Comparison of ENCODE assay signal across 11 mouse cellular contexts in the genomic region with DNA sequence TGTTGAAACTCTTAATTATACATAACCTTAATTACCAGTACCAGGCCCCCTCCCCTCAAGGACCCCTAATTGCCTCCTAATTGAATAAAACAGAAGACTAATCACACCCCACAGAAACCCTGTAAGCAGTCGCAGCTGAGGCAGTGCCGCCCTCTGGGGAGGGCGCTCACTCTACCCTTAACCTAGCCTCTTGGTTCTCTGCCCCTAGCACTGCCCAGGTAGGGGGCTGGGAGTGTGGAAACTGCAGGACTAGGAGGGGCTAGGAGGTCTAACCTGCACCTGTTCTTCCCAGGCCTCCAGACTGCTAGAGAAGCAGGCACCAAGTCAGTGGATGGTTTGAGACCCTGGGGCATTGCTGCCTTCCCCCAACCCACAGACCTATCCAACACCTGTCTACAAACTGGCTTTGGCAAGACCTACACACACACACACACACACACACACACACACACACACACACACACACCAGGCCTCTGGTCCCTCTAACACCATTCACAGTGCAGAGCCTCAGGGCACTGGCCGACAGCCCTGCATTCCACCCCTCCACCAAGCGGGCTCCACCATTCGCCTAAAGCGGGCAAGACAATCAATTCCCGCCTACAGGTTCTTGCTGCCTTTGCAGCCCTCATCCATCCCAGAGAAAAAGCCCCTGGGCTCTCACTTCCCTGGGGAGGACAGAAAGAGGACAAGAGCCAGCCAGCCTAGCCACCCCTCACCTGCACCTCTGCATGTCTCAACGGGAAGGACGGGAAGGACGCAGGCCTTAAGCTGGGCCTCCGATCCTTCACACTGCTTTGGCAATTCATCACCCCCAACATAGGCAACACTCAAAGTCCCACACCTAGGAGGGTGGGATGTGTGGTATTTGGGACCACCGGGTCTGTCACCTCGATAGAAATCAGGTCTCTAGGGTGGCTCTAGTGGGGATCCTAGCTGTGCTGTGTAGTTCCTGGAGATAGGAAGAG. TPM values are rescaled to one million over a fixed set of nuclear protein-coding genes. Genes with fewer than 3 reads are reported as not detected.
DNase-seq lines count a peak whose midpoint lies in the region; ATAC-seq lines count a peak whose summit lies in the region.
"Had no signal": no experiment of that assay in that cellular context is flagged by ENCODE, and none has a peak within 500 bp of the region (broad histone marks: within the 10 kb centered on the region; RNA-seq: fewer than 3 reads in every experiment).

No protein-coding gene starts in this region.

- peak overlapping the region; percentile 81 for H3K4me3 ChIP-seq in lung, embryonic 16.5 days (ENCODE audit: low read length)
- peak overlapping the region; percentile 50 for H3K4me3 ChIP-seq in hindbrain, embryonic 12.5 days
- H3K4me3 ChIP-seq in limb, embryonic 12.5 days (replicated peaks), result peak overlapping the region; percentile 93

- peaks cover 10% of the 10 kb centered on the region for H3K4me1 ChIP-seq in lung, embryonic 16.5 days (replicated peaks; ENCODE audit: control insufficient read depth, insufficient read depth, low read length)
- H3K4me1 ChIP-seq in hindbrain, embryonic 12.5 days, result peaks cover 70% of the 10 kb centered on the region
- peaks cover 66% of the 10 kb centered on the region for H3K4me1 ChIP-seq in limb, embryonic 12.5 days (replicated peaks)

- H3K9me3 ChIP-seq in lung, embryonic 16.5 days (ENCODE audit: control insufficient read depth, low read length), result no peaks in the 10 kb centered on the region
- H3K9me3 ChIP-seq in hindbrain, embryonic 12.5 days (replicated peaks), result no peaks in the 10 kb centered on the region
- no peaks in the 10 kb centered on the region for H3K9me3 ChIP-seq in limb, embryonic 12.5 days

- peak overlapping the region; percentile 25; the same call in 1 of the 2 replicates for H3K27ac ChIP-seq in lung, embryonic 16.5 days (ENCODE audit: low read length)
- 0 out of 2 replicates have a peak overlapping the region, but pooled peaks have one; percentile 8 for H3K27ac ChIP-seq in hindbrain, embryonic 12.5 days
- peak overlapping the region; percentile 100 for H3K27ac ChIP-seq in limb, embryonic 12.5 days

- ATAC-seq in lung, embryonic 16.5 days (ENCODE audit: low read depth), result no peak
- no peak for ATAC-seq in hindbrain, embryonic 12.5 days (ENCODE audit: low FRiP score)
- ATAC-seq in limb, embryonic 12.5 days (ENCODE audit: insufficient number of reproducible peaks, insufficient read depth, low FRiP score, low TSS enrichment, low read depth), result no peak
- no peak for ATAC-seq in erythroid progenitor cell, adult 5-6 weeks (replicated peaks; ENCODE audit: low FRiP score, poor library complexity, severe bottlenecking)

- H3K36me3 ChIP-seq in lung, embryonic 16.5 days (ENCODE audit: control insufficient read depth, insufficient read depth, low read length), result no peaks in the 10 kb centered on the region
- no peaks in the 10 kb centered on the region for H3K36me3 ChIP-seq in hindbrain, embryonic 12.5 days
- H3K36me3 ChIP-seq in limb, embryonic 12.5 days, result peaks cover 10% of the 10 kb centered on the region; the same call in 1 of the 2 replicates

- peaks cover 43% of the 10 kb centered on the region for H3K27me3 ChIP-seq in lung, embryonic 16.5 days (ENCODE audit: control insufficient read depth, insufficient read depth, low read depth, low read length)
- peaks cover 90% of the 10 kb centered on the region for H3K27me3 ChIP-seq in hindbrain, embryonic 12.5 days
- peaks cover 11% of the 10 kb centered on the region; the same call in 1 of the 2 replicates for H3K27me3 ChIP-seq in limb, embryonic 12.5 days

- WGBS in lung, embryonic 16.5 days, result 37% methylated on average over 14 of the region's 14 CpGs
- WGBS in hindbrain, embryonic 12.5 days, result 25% methylated on average over 14 of the region's 14 CpGs
- WGBS in limb, embryonic 12.5 days, result 16% methylated on average over 14 of the region's 14 CpGs

- DNase-seq in lung, postnatal 25 days (ENCODE audit: low spot score), result no peak
- DNase-seq in adrenal gland, postnatal 14 days, result no peak
- no peak for DNase-seq in gastrocnemius, adult 8-10 months (ENCODE audit: low spot score in 2 of 2)
- DNase-seq in c-Kit-positive CD71-positive TER-119-positive erythroid progenitor cells, embryonic 14.5 days (ENCODE audit: low spot score), result no peak
- DNase-seq: cerebellum, postnatal 10 days had no signal

- peak overlapping the region; percentile 67 for H3K4me2 ChIP-seq in lung, embryonic 16.5 days (ENCODE audit: low read depth, low read length)
- H3K4me2 ChIP-seq in hindbrain, embryonic 12.5 days (replicated peaks), result peak overlapping the region; percentile 75
- H3K4me2 ChIP-seq in limb, embryonic 12.5 days, result peak overlapping the region; percentile 82

- peak overlapping the region; percentile 82 for H3K9ac ChIP-seq in lung, embryonic 16.5 days (ENCODE audit: low read length)
- H3K9ac ChIP-seq in hindbrain, embryonic 12.5 days, result peak overlapping the region; percentile 50
- peak overlapping the region; percentile 100 for H3K9ac ChIP-seq in limb, embryonic 12.5 days (replicated peaks)

RNA-seq across cellular contexts. Expression of a gene that starts 3.6 kb away (rescaled TPM):
- polyA plus RNA-seq in lung, embryonic 16.5 days (2015; fragmentation: Nextera tagmentation; extraction: Ambion mirVana), result 25.2 and 27.9 TPM in 2 replicates
- 26.4 and 32.3 TPM in 2 replicates for polyA plus RNA-seq in hindbrain, embryonic 12.5 days (2016; fragmentation: Nextera tagmentation; extraction: Ambion mirVana)
- polyA plus RNA-seq in limb, embryonic 12.5 days (2016; fragmentation: Nextera tagmentation; extraction: Ambion mirVana), result 97.9 and 115 TPM in 2 replicates
- 10.2 and 12.7 TPM in 2 replicates for total RNA-seq in adrenal gland, postnatal 14 days (2021)
- 1 to 10 TPM in 3 of 4 experiments, under 1 TPM in 1; 0.73 to 3.1 (median 1.4) TPM for total RNA-seq in gastrocnemius, adult 8-10 months (2022)
- under 0.01 TPM in 1 of 2 replicates, not detected in the other for total RNA-seq in erythroid progenitor cell, adult 5-6 weeks (2015; ENCODE audit: low replicate concordance)
- total RNA-seq in erythroid progenitor cell, adult 5-6 weeks (2017; ENCODE audit: low replicate concordance), result 1.2 and 1.4 TPM in 2 replicates

RNA-seq across cellular contexts. Expression of a gene that starts 34.6 kb away (rescaled TPM):
- not detected in 2 replicates for polyA plus RNA-seq in lung, embryonic 16.5 days (2015; fragmentation: Nextera tagmentation; extraction: Ambion mirVana)
- not detected in 2 replicates for polyA plus RNA-seq in hindbrain, embryonic 12.5 days (2016; fragmentation: Nextera tagmentation; extraction: Ambion mirVana)
- polyA plus RNA-seq in limb, embryonic 12.5 days (2016; fragmentation: Nextera tagmentation; extraction: Ambion mirVana), result not detected in 2 replicates
- not detected in 2 replicates for total RNA-seq in adrenal gland, postnatal 14 days (2021)
- not detected for total RNA-seq in gastrocnemius, adult 8-10 months (2022)
- total RNA-seq in erythroid progenitor cell, adult 5-6 weeks (2015; ENCODE audit: low replicate concordance), result not detected in 2 replicates
- not detected in 2 replicates for total RNA-seq in erythroid progenitor cell, adult 5-6 weeks (2017; ENCODE audit: low replicate concordance)
- total RNA-seq: ES-E14; liver, adult 2 months had no signal
- polyA plus RNA-seq: liver, adult 2 months had no signal

Comparison
In these comparisons a context has a peak if more than half of its experiments do, and no peak if none do; other contexts are left out.
1. H3K27ac ChIP-seq: peak in every context shown above with its lines; median percentile 100 in limb, embryonic 12.5 days; 25 in lung, embryonic 16.5 days; 8 in hindbrain, embryonic 12.5 days.
2. H3K9ac ChIP-seq: peak in every context shown above with its lines; median percentile 100 in limb, embryonic 12.5 days; 82 in lung, embryonic 16.5 days; 50 in hindbrain, embryonic 12.5 days.